Comparison of ENCODE assay signal across 8 mouse cellular contexts in genomic region chr3:108226558-108227350, GRCm38 (mm10). TPM values are rescaled to one million over a fixed set of nuclear protein-coding genes. Genes with fewer than 3 reads are reported as not detected.
DNase-seq lines count a peak whose midpoint lies in the region; ATAC-seq and TF ChIP-seq lines count a peak whose summit lies in the region.

Gene Sypl2, minus strand, starts transcription at chr3:108226648.

- peak; percentile 75 for ATAC-seq in common myeloid progenitor, adult 5-6 weeks (replicated peaks; ENCODE audit: low read depth, poor library complexity, severe bottlenecking)
- ATAC-seq in granulocyte monocyte progenitor cell, adult 5-6 weeks (replicated peaks; ENCODE audit: poor library complexity, severe bottlenecking): peak; percentile 52

- H3K4me1 ChIP-seq in kidney, adult 2 months (ENCODE audit: control insufficient read depth, insufficient read depth, low read length): no peaks in the 10 kb centered on the region; the same call in 1 of the 2 replicates

- H3K4me3 ChIP-seq in kidney, adult 2 months (ENCODE audit: insufficient read depth, low read depth, low read length): peak within 1 kb of the TSS; percentile 66

- TF ChIP-seq CTCF in kidney, adult 2 months (conservative IDR thresholded peaks at IDR 0.05; ENCODE audit: insufficient read depth, insufficient read length, low read depth, low read length): no peak

- WGBS in kidney, adult 2 months: 5% methylated on average over 44 of the region's 44 CpGs

- no peaks in the 10 kb centered on the region for H3K27me3 ChIP-seq in kidney, adult 2 months (replicated peaks; ENCODE audit: control insufficient read depth, insufficient read depth, low read length)

- DNase-seq in layer of hippocampus, postnatal 10 days (ENCODE audit: low spot score in 2 of 2): peak; percentile 30 to 52
- no peak for DNase-seq in layer of hippocampus, adult 9-11 months
- peak; percentile 91 for DNase-seq in kidney, adult 2 months
- peak; percentile 58 for DNase-seq in lung, postnatal 10 days
- DNase-seq in skeletal muscle tissue, adult 2 months (ENCODE audit: low read depth, low spot score): peak; percentile 90
- no peak for DNase-seq in testis, postnatal 10 days (ENCODE audit: low spot score)

- no peak for TF ChIP-seq POLR2A in kidney, adult 2 months (IDR thresholded peaks at IDR 0.05; ENCODE audit: low read depth, low read length)

- peak within 1 kb of the TSS; percentile 77 for H3K27ac ChIP-seq in kidney, adult 2 months (ENCODE audit: insufficient read depth, low read depth, low read length)

- H3K36me3 ChIP-seq in kidney, adult 2 months (ENCODE audit: control insufficient read depth, insufficient read depth, low read length): no peaks in the 10 kb centered on the region

RNA-seq across cellular contexts. Expression of gene Sypl2, which starts in this region (rescaled TPM):
- total RNA-seq in layer of hippocampus, postnatal 10 days (2021): 1 to 10 TPM; 1.2 to 1.6 TPM
- total RNA-seq in common myeloid progenitor, adult 5-6 weeks (2017): not detected in 2 replicates
- not detected in 2 replicates for total RNA-seq in granulocyte monocyte progenitor cell, adult 5-6 weeks (2014; fragmentation: Nextera tagmentation)
- not detected in 2 replicates for total RNA-seq in granulocyte monocyte progenitor cell, adult 5-6 weeks (2017)
- 37.7 and 38.7 TPM in 2 replicates for polyA plus RNA-seq in kidney, adult 2 months (2012; rRNA removed)

Comparison
In these comparisons a context has a peak if more than half of its experiments do, and no peak if none do; other contexts are left out.
1. DNase-seq: peak in layer of hippocampus, postnatal 10 days (2 of 2), kidney, adult 2 months (single experiment), lung, postnatal 10 days (single experiment) and skeletal muscle tissue, adult 2 months (single experiment); none in layer of hippocampus, adult 9-11 months (single experiment) and testis, postnatal 10 days (single experiment).
2. Peak in ATAC-seq in common myeloid progenitor, adult 5-6 weeks; RNA of the gene not detected or under 1 TPM.
3. Peak in ATAC-seq in granulocyte monocyte progenitor cell, adult 5-6 weeks; RNA of the gene not detected or under 1 TPM.